Mouse (Mus musculus): ENCODE results near the gene E130116L18Rik. TPM values are rescaled to one million over a fixed set of nuclear protein-coding genes. Genes with fewer than 3 reads are reported as not detected.

E130116L18Rik gene
- not detected in 2 replicates for polyA plus RNA-seq (2012; rRNA removed)

DNA sequence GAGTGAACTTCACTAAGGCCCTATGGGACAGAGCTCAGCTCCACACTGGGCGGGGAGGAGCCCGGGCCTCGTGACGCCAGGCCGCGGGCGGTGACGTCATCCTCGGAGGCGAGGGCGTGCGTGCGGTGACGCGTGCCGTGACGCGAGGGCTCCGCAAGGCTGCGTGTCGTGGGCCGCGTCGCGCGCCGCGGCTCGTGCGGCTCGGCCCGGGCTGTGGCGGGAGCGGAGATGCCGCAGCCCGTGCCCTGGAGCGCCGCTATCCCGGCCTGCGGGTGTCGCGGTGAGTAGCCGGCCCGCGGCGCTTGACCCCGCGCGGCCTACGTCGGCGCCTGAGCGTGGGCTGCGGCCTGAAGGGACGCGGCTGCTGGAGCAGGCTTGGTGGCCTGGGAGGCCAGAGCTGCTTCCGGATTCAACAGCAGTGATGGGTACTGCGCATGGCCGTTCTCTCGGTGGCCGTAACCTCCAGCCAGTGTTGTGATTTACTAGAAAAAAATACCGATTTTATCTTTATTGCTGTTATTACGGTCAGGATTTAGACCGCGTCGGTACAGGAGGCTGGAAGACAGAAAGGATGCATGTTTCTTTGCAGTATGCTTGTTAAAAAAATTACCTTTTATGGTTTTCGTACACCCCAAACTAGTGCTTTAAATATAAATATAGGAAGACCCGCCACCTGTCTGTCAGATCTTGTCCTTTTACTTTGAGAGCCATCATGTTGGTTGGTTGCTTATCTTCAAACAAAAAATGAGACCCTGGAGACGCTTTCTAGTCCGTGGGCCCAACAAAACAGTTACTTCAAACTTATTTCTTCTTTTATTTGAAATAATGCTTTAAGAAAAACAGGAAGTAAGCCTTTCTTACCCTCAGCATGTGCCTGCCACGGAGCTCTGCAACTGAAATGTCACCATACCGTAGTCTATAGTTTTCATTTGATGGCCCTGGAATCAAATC is at the start of gene E130116L18Rik:
Gene E130116L18Rik, minus strand, starts transcription at position 402 of the 951 bp plus-strand sequence.

DNA sequence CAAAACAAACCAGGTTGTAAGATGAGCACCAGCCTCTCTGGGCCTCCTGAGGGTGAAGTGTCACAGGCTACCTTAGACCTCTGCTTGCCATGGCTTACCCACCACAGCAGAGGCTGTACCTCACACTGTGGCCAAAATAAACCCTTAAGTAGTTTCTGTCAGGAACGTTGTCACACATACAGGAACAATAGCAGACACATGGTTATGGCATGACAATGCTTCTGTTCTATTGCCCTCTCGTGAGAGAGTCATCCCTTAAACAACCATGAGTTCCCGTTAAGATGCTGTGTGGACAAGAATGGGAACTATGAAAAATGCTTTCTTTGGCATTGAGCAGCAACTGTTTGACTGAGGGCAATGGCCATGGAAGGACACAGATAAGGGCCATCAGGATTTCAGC is 1.3 kb downstream of the E130116L18Rik start, which contains the start of gene Galnt11:
Gene Galnt11, plus strand, starts transcription at position 301 of the 400 bp plus-strand sequence.

DNA sequence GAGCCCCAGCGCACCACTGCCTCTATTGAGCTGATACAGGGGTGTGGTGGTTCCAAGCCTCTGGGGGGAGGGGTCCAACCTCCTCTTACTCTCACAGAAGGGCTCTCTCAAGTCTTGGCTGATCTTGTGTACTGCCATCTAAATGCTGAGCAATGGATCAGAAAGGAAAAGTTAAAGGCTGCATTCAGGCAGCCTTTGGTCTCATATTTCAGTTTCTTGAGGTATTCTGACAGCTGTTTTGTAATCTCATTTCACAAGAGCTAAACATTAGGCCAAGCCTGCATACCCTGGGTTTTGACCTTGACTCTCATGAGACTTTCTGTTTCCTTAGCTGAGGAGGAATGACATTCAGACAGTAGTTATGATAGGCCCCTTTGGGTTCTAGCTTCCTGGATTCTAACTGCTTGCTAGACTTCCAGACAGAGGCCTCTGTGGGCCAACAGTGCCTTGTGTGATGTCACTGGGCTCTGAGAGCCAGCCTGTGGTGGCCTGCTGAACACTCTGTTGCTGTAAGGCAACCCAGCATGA is 41.9 kb downstream of the E130116L18Rik start, which contains the start of gene Galntl5:
Gene Galntl5, plus strand, starts transcription at position 457 of the 528 bp plus-strand sequence.

Other genes starting within 250 kb of the E130116L18Rik start
- gene Prkag2, start 122.5 kb downstream of the E130116L18Rik start, polyA plus RNA-seq (2012; rRNA removed) = 3.4 and 4.7 TPM in 2 replicates
- gene Galntl5, start 41.7 kb downstream of the E130116L18Rik start, polyA plus RNA-seq (2012; rRNA removed) = not detected in 2 replicates
- 2.6 and 5.4 TPM in 2 replicates for gene Galnt11, start 1.2 kb downstream of the E130116L18Rik start, polyA plus RNA-seq (2012; rRNA removed)